Mouse (Mus musculus) midbrain, embryonic 14.5 days (tissue): ENCODE measurements at regions not wholly inside any gene's neighbourhood (a gene's known extent, or its start where the extent isn't known, plus 50 kb on each side); places are given as distances from the start of the nearest gene placed in this dataset.

Experiments used
- ATAC-seq: fragments of 200-750 bp; cut with Nextera tagmentation; 2 replicates; pipeline ENCODE4 v1.8.0; 2017; ENCODE audit warnings: moderate number of reproducible peaks, moderate library complexity; ENCODE audit not compliant: low FRiP score, low TSS enrichment
- DNase-seq: peaks from one replicate; pipeline ENCODE4 v3.0.0-alpha.2; 2015
- H3K27ac ChIP-seq: fragments of 300-500 bp; sonication (generic); replicated peaks from 2 replicates; pipeline ENCODE4 v1.5.1; 2014; ENCODE audit warnings: mild to moderate bottlenecking, low read depth, low read length, moderate library complexity
- H3K27me3 ChIP-seq: fragments of 300-500 bp; sonication (generic); 2 replicates; pipeline ENCODE4 v1.6.1; 2014; ENCODE audit warnings: low read length, control low read depth, mixed read lengths; ENCODE audit not compliant: control insufficient read depth, insufficient read depth
- H3K36me3 ChIP-seq: fragments of 300-500 bp; sonication (generic); 2 replicates; pipeline ENCODE4 v1.6.1; 2014; ENCODE audit warnings: low read length, control low read depth; ENCODE audit not compliant: control insufficient read depth, insufficient read depth
- H3K4me1 ChIP-seq: fragments of 300-500 bp; sonication (generic); 2 replicates; pipeline ENCODE4 v1.6.1; 2014; ENCODE audit warnings: mild to moderate bottlenecking, antibody characterized with exemption, low read length, control low read depth; ENCODE audit not compliant: control insufficient read depth, insufficient read depth
- H3K4me2 ChIP-seq: fragments of 300-500 bp; sonication (generic); 2 replicates; pipeline ENCODE4 v1.6.1; 2014; ENCODE audit warnings: mild to moderate bottlenecking, low read length, moderate library complexity
- H3K4me3 ChIP-seq: fragments of 300-500 bp; sonication (generic); replicated peaks from 2 replicates; pipeline ENCODE4 v1.5.1; 2014; ENCODE audit warnings: low read depth, low read length
- H3K9ac ChIP-seq: fragments of 300-500 bp; sonication (generic); replicated peaks from 2 replicates; pipeline ENCODE4 v1.6.1; 2014; ENCODE audit warnings: mild to moderate bottlenecking, low read length, moderate library complexity
- H3K9me3 ChIP-seq: fragments of 300-500 bp; sonication (generic); 2 replicates; pipeline ENCODE4 v1.6.1; 2016; ENCODE audit warnings: low read length, control low read depth, mixed read lengths; ENCODE audit not compliant: control insufficient read depth
- WGBS: fragments of 180-500 bp; shearing (Covaris S2); extraction: QIAGEN DNeasy Blood & Tissue Kit; methylation state at CpG from one replicate; pipeline ENCODE4 v1.1.7; 2014; 5-methylcytosine and 5-hydroxymethylcytosine counted together

DNA sequence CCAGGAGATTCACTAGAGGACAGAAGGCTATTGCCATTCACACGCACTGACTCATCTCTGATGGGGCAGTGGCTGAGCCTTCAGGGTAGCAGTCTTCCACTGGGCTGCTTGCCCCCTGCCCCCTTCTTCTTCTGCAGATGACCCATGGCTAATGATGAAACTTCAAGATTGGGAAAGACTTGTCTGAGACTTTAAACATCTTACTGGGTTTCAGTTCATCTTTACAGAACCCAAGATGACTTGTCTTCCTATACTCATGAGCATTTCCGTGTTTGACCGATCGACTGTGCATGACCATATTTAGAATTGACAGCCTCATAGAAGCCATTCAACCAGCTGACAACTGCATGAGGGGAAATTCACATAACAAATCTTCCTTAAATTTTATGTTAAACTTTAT lies 140.0 kb upstream of the Mad2l1 start:
- DNase-seq: no peak

DNA sequence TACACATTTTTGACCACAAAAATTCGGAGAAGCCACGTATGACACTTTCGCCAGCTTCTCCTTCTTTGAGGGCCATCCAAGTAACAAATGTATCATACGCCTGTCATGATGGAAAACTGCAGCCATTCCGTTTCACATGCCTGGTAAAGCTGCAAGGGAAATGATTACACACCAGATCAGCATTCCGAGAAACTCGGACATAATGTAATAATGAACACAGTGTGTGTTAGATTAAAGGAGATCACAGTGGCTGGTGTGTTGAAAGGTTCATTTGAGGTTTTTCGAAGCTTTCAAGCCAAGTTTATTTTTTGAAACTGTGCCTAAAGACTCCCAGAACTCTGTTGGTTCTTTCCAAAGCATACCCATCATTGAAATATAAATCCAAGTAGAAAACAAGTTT lies 137.8 kb upstream of the Mad2l1 start:
- H3K4me1 ChIP-seq: peaks cover 9% of the 10 kb centered on the region; the same call in 1 of the 2 replicates
- DNase-seq (no peak), ATAC-seq (no peak)
- H3K36me3 ChIP-seq: no peaks in the 10 kb centered on the region
- no peaks in the 10 kb centered on the region for H3K9me3 ChIP-seq
- H3K27ac ChIP-seq: no peak overlapping the region
- H3K4me3 ChIP-seq: no peak overlapping the region
- no peaks in the 10 kb centered on the region for H3K27me3 ChIP-seq
- no peak overlapping the region for H3K4me2 ChIP-seq
- whole genome bisulfite sequencing: 87% methylated on average over 8 of the region's 8 CpGs
- no peak overlapping the region for H3K9ac ChIP-seq

More for the DNA sequence above, 140.0 kb upstream of the Mad2l1 start:
- 89% methylated on average over 4 of the region's 4 CpGs for WGBS
- Histone ChIP-seq H3K9me3 (no peaks in the 10 kb centered on the region), H3K4me3 (no peak overlapping the region), H3K27ac (no peak overlapping the region), H3K27me3 (no peaks in the 10 kb centered on the region), H3K9ac (no peak overlapping the region), H3K4me1 (no peaks in the 10 kb centered on the region), H3K36me3 (no peaks in the 10 kb centered on the region), H3K4me2 (no peak overlapping the region)
- no peak for ATAC-seq

DNA sequence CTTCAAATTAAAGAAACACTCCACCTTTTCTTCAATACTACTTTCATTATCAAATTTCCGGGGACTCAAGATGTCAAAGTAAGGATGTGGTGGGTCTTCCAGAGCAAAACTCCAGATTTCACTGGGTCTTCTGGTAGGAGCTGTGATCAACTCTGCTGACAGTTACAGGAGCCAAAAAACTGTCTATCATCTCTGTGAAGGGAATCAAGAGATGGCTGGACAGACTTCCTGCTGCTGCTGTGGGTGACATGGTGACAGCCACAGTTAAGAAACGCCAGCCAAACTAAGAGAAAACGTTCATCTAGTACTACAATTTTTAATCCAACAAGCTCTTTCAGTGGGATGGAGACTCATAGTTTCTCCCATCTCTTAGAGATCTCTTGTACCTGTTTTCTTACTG lies 136.5 kb upstream of the Mad2l1 start:
- Histone ChIP-seq H3K27me3 (no peaks in the 10 kb centered on the region), H3K27ac (no peak overlapping the region), H3K9me3 (no peaks in the 10 kb centered on the region), H3K36me3 (no peaks in the 10 kb centered on the region), H3K4me1 (peaks cover 9% of the 10 kb centered on the region; the same call in 1 of the 2 replicates), H3K9ac (no peak overlapping the region), H3K4me3 (no peak overlapping the region), H3K4me2 (no peak overlapping the region)
- DNase-seq (no peak), ATAC-seq (no peak)
- WGBS: 58% methylated on average over 3 of the region's 3 CpGs

DNA sequence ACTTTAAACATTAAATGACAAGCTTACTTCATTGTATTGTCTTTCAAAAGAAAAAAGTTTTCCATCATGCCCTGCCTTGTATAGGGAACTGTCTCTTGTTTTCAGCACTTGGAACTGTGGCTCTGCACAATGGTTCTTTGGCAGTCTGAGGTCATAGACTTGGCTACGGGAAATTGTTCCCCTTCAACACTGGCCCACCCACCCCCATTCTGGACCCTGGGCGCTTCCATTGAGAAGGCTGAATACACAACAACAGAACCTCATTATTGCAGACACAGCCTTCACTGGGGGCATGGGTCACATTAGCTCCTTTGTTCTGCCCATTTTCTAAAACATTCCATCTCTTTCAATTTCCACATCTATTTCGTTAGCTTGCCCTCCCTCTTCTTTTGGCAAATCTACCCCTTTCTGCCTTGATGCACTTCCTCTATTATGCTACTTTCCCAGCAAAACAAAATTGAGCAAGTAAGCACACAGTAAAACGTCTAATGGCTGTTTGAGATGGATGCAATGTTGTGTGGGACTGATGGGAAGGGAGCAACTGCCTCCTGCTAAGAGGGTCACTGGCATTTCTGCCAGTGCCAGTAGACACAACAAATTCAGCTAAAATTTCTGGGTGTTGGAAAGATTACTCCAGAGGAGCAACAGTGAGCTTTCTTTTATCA lies 136.0 kb upstream of the Mad2l1 start:
- peak; percentile 55; the same call in 1 of the 2 replicates for ATAC-seq
- Histone ChIP-seq H3K9ac (no peak overlapping the region), H3K4me3 (no peak overlapping the region)

DNA sequence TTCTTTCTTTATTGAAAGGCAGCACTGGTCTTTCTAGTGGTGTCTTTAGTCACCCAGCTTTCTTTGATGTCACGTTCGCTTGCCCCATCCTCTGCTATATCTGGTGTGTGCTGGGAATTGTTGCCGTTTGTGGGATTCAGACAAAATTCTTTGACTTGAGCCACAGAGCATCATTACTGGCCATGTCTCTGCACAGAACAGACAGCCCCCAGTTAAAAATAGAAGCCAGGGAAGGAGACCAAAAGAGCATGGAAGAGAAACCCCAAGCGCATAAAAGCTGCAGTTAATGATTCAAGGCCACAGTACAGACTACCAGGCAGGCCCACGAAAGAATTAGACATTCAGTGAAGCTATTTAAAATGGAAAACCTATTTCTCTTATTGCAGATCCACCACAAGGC lies 133.7 kb upstream of the Mad2l1 start:
- Histone ChIP-seq H3K9me3 (no peaks in the 10 kb centered on the region), H3K4me2 (no peak overlapping the region), H3K36me3 (no peaks in the 10 kb centered on the region), H3K4me1 (peaks cover 9% of the 10 kb centered on the region; the same call in 1 of the 2 replicates), H3K27ac (no peak overlapping the region), H3K9ac (no peak overlapping the region), H3K4me3 (no peak overlapping the region), H3K27me3 (no peaks in the 10 kb centered on the region)
- WGBS: 27% methylated on average over 5 of the region's 5 CpGs
- no peak for ATAC-seq
- no peak for DNase-seq

More for the DNA sequence above, 136.0 kb upstream of the Mad2l1 start:
- no peaks in the 10 kb centered on the region for H3K36me3 ChIP-seq
- H3K4me2 ChIP-seq: no peak overlapping the region
- H3K4me1 ChIP-seq: peaks cover 9% of the 10 kb centered on the region; the same call in 1 of the 2 replicates
- no peaks in the 10 kb centered on the region for H3K27me3 ChIP-seq
- no peaks in the 10 kb centered on the region for H3K9me3 ChIP-seq
- peak; percentile 26 for DNase-seq
- 14% methylated on average over 4 of the region's 4 CpGs for WGBS
- H3K27ac ChIP-seq: no peak overlapping the region

DNA sequence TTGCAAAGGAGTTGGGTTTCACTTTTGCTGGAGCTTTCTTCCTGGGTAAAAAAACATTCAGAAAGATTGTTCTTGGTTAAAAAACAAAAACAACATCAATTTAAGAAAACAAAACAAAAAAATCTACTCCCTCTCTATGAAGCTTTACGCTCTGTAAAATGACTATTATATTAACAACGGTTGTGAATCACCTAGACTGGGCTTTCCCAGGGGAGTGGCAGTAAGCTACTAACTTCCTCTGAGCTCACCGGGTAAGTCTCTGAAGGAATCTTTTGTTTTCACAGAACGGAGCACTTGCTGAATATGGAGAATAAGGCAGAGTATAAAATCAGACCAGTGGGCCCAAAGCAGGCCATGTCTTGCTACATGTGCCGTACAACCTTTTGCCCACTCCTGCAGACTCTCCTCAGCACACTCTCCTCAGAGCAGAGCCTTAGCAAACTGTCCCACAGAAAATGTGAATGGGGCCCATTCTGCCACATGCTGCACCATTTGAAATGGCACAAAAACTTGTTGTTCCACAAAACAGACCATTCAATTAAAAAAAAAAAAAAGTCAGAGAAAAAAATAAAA lies 133.2 kb upstream of the Mad2l1 start:
- H3K9me3 ChIP-seq: no peaks in the 10 kb centered on the region
- H3K27ac ChIP-seq: no peak overlapping the region
- no peak overlapping the region for H3K9ac ChIP-seq
- no peaks in the 10 kb centered on the region for H3K27me3 ChIP-seq
- H3K4me3 ChIP-seq: no peak overlapping the region
- H3K4me1 ChIP-seq: peaks cover 9% of the 10 kb centered on the region; the same call in 1 of the 2 replicates
- H3K4me2 ChIP-seq: no peak overlapping the region
- H3K36me3 ChIP-seq: no peaks in the 10 kb centered on the region
- no peak for DNase-seq
- no peak for ATAC-seq
- 34% methylated on average over 5 of the region's 5 CpGs for WGBS

DNA sequence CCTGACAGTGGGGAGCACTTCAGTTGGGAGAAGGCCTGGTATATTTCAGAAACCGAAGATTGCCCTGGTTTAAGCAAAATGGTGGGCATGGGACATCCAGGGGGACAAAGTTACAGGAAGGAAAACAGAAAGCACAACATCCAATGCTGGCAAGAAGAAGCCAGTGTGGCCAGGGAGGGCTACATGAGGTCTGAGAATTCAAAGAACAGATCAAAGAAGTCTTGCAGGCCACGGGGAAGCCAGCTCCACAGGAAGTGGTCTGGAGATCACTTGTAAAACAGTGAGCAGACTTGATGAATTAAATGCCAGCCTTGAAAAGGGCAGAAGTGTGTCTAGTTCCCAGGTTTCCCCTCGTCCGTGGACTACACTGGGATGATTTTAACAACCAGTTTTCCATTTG lies 120.4 kb upstream of the Mad2l1 start:
- Histone ChIP-seq H3K4me1 (no peaks in the 10 kb centered on the region), H3K4me2 (no peak overlapping the region), H3K9ac (no peak overlapping the region), H3K9me3 (no peaks in the 10 kb centered on the region), H3K27ac (no peak overlapping the region), H3K36me3 (no peaks in the 10 kb centered on the region), H3K27me3 (no peaks in the 10 kb centered on the region), H3K4me3 (no peak overlapping the region)
- DNase-seq (no peak), ATAC-seq (no peak)
- 52% methylated on average over 4 of the region's 4 CpGs for WGBS

DNA sequence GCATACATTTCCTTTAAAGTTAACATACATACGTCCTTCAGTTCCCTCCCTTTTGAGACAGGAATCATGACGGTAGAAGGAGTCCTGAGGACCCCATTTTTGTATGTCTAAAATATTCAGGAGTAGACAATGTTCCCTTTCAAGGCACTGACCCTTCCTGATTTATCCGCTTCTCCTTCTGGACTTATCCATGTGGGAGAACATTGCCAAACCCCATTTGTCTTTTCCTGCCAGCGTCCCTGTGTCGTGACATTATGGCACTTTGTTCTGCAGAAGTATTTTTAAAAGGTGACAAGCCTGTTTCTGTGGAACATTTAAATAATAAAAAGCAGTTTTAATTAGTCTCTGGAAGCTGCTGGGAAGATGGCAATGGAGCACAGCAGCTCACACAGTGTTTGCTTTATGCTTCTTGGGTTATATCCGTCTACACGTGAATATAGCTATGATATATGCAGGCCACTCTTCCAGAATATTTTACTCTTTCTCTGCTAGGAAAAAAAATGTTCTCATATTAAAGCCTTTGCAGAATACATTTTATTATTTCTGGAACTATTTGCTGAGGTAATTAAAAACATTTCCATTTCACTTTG lies 115.6 kb upstream of the Mad2l1 start:
- Histone ChIP-seq H3K9me3 (no peaks in the 10 kb centered on the region), H3K27me3 (no peaks in the 10 kb centered on the region), H3K36me3 (no peaks in the 10 kb centered on the region), H3K4me1 (no peaks in the 10 kb centered on the region), H3K4me3 (no peak overlapping the region), H3K4me2 (no peak overlapping the region), H3K27ac (no peak overlapping the region), H3K9ac (no peak overlapping the region)
- DNase-seq (no peak), ATAC-seq (no peak)
- WGBS: 34% methylated on average over 7 of the region's 7 CpGs

DNA sequence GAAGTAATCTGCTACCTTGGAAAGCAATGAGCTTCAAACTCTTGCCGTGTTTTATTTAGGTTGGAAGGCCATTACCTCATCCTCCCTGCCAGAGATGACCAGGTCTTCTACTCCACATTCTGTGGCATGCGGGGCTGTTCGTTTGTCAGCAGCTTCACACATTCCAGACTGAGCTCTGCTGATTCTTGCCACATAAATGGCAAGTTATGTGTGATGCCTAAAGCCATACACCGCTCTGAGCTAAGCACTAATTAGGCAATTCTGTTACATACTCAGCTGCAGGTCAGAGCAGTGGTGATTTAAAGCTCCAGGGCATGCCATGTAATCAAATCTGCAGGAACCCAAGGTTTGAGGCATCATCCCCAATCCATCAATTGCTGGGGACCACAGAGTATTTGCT lies 106.8 kb upstream of the Mad2l1 start:
- WGBS: 80% methylated on average over 4 of the region's 4 CpGs
- Histone ChIP-seq H3K4me1 (no peaks in the 10 kb centered on the region), H3K27me3 (no peaks in the 10 kb centered on the region), H3K4me2 (no peak overlapping the region), H3K4me3 (no peak overlapping the region), H3K9ac (no peak overlapping the region), H3K36me3 (no peaks in the 10 kb centered on the region), H3K9me3 (0 out of 2 replicates have a peak, but pooled peaks cover 3% of the 10 kb centered on the region), H3K27ac (no peak overlapping the region)
- no peak for ATAC-seq
- no peak for DNase-seq
